Mouse (Mus musculus) cerebellum, adult 2 months (tissue): ENCODE measurements around the gene Insr.

Experiments used
- CTCF ChIP-seq: fragments of 200-500 bp; IDR thresholded peaks from 2 replicates; pipeline ENCODE4 v1.5.1; 2011; ENCODE audit warnings: low read depth, mild to moderate bottlenecking, control low read depth, low read length, moderate library complexity, borderline replicate concordance; ENCODE audit not compliant: insufficient read depth
- POLR2A ChIP-seq: fragments of 200-500 bp; IDR thresholded peaks from 2 replicates; pipeline ENCODE4 v1.6.1; 2011; ENCODE audit warnings: low read length, control low read depth, borderline replicate concordance; ENCODE audit not compliant: insufficient read depth

- TF ChIP-seq CTCF (no peak), POLR2A (no peak)
Measured at GRCm38 (mm10) chr8:3276009-3276408, 3.4 kb downstream of the Insr start.
